Mouse (Mus musculus): Measurements from ENCODE around the gene Eml6.
"Not testable (repeated sequence)": the region's sequence is repeated elsewhere in the genome, so short reads cannot be mapped to it uniquely, and the experiment has no call there.

Eml6 gene

DNA sequence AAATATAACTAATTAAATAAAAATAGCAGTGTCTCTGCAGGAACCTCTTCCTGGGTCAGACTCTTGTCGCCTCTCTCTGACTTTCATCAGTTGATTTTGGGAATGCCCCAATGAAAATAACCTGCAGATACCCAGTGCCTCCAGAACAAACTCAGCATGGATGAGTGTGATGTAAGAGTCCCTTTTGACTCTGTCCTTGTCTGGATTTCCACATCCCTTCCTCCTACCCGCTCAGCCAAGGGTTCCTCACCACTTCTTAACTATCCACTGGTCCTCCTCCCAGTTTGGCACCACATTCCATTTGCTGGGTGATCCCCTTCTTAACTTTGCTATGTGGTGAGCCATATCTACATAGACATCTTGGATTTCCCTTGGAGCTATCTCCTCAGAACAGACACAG is 235.0 kb downstream of the Eml6 start:
- no peak for DNase-seq (ENCODE audit: low spot score in 2 of 2)

DNA sequence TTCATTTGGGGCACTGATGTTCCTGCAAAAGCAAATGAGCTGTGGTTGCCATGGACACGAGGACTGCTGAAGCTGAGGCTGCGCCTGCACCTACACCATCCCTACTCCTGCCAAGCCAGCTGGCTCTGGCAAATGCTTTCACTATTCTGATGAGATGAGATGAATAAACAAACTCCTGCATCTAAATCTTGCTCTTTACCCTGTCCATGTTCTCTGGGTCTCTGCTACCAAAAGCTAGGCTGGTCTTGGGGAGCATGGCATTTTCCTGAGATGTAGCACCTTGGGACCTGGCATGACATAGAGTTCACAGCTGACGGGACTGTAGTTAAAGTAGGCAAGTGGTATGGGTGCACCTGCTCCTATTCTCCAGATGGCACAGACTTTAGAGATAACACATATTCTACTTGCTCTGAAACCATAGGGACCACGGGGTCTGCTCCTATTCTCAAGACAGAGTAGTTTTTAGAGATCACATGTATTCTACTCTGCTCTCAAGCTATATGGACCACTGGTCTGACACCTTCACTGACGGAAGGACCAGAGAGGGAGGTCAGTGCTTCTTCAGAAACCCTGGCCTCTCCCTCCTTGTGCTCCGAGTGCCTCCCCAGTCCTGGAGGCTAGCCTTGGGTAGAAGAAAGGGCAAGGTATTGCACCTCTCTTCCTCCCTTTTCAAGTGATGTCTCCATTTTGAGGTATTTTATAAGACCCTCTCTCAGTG is 236.8 kb downstream of the Eml6 start:
- no peak for DNase-seq (ENCODE audit: low spot score in 2 of 2)

DNA sequence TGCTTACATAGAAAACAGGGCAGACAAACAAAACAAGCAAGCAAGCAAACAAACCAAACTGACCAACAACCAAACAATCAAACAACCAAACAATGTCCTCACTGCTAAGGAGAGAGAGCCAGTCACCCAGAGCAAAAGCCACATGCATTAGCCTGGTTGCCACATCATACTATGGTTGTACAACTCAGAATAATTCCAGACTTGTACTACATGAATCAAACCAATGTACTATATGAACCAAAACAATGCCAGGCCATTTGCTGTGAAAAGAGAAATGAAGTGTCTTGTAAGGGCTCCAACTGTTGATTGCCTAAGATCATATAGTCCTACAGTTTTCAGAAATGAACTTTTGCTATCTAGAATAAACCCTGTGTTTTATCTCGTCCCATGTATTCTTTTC is 237.3 kb downstream of the Eml6 start:
- no peak for DNase-seq (ENCODE audit: low spot score in 2 of 2)

DNA sequence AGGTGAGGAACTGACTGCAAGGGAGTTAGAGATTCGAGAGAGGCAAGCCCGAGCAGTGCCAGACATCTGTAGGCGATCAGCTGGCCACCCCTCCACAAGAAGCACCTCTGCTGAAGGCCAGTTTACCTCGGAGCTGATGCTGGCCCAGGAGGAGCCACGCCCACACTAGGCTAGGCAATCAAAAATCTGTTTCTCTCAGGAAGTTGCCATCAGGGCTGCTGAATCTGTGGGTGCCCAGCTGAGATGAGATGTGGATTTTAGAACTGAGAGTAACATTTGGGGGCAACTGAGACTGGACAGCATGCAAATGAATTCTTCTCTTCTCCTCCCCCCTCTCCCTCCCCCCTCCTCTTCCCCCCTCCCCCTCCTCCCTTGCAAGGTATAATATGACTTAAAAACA is 238.4 kb downstream of the Eml6 start:
- no peak for DNase-seq (ENCODE audit: low spot score in 2 of 2)

DNA sequence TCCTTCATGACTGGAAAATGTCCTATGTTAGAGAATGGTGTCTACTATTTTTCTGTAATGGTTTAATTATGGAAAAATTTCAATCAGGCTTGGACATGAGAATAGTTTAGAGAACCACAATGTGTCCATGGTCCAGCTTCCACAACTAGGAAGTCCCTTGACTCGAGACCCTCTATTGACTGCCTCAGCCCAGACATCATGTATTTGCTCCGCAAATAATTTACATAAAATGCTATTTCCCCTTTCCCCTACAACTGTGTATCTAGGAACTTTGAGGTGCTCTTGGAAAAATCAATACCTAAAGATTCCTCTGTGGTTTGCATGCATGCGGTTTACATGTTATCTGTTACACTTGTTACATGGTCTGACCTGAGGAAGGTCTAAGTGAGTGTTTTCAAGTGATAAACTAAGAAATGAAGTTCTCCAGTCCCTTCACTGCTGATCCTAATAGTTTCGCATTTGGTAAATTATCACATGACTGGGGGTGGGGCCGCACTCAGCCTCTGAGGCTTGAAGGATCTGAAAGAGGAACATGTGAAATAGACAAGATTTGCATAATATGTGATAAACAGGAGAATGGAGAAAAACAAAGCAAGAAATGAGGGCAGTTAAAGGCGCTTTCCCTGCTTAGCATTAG is 239.1 kb downstream of the Eml6 start:
- no peak for DNase-seq (ENCODE audit: low spot score in 2 of 2)

DNA sequence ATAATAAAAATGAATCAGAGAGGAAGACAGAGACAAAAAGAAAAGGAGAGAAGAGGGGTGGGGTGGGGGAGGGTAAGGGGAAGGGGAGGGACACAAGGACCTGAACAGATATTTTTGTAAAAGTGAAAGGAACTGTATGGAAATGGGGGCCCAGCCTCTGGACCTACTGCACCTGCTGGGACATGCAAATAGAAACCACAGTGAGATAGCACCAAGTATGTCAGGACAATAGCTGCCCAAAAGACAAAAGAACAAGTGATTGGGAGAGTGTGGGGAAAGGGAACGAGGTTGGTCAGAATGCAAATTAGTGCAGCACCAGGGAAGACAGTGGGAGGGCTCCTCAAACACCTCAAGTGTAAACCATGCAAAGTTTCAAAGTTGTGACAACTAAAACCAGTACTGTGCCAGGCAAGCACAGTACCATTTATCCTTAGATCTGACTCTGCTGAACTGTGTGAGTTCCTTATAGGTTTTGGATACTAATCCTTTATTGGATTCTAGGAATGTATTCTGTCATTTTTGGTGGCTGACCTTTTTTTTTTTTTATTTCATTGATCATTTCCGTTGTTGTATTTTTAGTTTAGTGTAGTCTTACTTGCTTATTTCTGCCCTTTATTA is 246.3 kb downstream of the Eml6 start:
- DNase-seq (ENCODE audit: low spot score in 2 of 2) = no peak

DNA sequence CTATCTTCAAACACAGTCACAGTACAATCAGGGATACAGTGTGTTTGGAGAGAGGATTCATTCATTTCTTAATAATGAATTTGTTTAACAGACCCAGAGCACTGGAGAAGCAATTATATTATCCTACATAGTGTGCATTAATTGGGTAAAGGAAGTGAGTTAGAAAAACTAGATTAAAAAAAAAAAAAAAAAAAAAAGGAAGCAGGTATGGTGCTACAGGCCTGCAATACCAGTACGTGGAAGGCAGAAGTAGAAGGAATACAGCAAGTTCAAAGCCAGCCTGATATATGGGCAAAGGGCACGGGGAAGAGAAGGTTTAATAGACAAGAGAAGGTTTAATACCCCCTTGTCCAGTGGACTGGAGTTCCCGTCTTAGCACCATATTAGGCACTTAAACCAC is 246.9 kb downstream of the Eml6 start:
- no peak for DNase-seq (ENCODE audit: low spot score in 2 of 2)

DNA sequence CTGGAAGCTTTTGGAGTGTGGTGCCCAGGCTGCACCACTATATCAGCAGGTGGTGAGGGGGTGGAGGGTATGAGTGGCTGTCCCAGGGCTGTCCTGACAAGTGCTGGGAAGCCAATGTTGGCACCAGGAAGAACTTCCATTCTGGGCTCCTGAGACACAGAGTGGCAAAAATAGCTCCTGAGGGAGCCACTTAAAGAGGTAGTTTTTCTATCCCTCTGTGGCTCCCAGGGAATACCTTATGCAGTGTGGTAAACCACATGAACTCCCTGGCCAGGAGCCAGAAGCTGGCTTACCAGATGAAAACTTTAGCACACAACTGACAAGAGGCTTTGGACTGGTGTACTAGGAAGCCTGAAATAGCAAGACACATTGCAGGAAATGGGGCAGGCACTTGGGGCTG is 247.9 kb downstream of the Eml6 start:
- DNase-seq (ENCODE audit: low spot score in 2 of 2) = no peak

DNA sequence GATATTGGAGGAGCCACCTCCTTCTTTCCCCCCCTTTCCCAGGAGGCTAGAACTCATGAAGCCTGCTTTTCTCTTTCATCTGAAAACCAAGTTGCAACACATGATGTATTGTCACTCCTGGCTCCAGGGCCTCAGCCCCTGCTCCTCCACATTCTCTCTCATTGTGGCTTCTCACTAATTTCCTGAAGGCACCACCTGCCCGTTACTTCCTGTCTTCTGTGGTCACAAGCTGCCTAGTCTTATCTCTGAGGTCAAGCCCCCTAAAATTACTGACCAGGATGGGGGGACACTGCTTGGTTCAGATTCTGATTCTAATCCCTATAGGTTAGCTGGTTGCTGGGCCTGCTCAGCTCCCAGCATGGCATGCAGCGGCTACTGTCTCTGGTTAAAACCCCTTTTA is 251.1 kb downstream of the Eml6 start:
- DNase-seq (ENCODE audit: low spot score in 2 of 2) = no peak

DNA sequence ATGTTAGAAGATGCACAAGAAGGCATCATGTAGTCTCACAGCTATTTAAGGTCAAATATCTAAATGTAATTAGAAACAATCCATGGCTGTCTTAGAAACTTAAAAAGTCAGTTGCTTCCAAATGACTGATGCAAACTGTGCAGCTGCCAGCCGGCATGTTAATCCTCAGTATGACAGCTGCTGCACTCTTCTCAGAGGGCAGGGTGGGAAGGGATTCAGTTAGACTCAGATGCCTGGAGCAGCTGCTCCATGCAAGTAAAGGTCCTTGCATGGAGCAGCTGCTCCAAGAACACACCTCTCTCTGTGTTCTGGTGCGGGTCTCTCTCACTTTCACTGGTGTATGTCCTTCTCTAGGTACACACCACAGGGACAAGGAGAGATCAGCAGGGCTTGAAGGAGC is 251.5 kb downstream of the Eml6 start:
- no peak for DNase-seq (ENCODE audit: low spot score in 2 of 2)

DNA sequence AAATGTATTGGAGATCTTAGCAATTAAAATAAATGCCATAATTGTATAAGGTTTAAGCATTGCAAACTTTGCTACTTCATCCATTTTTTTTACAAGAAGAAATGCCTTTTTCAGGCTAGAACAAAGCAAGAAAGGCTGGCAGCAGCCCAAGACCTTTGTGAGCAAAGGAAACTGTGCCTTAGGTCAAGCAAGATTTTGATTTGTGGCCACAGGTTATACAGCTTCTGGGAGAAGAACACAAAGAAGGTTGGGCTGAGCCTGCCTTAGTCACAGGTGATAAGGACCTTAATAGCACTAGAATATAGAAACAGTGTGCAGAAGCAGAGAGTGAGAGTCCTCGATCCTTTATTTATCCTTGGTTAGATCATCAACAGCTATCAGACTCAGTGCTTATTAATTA is 253.6 kb downstream of the Eml6 start:
- peak in 1 of 2 experiments; percentile 26 for DNase-seq (ENCODE audit: low spot score in 2 of 2)

DNA sequence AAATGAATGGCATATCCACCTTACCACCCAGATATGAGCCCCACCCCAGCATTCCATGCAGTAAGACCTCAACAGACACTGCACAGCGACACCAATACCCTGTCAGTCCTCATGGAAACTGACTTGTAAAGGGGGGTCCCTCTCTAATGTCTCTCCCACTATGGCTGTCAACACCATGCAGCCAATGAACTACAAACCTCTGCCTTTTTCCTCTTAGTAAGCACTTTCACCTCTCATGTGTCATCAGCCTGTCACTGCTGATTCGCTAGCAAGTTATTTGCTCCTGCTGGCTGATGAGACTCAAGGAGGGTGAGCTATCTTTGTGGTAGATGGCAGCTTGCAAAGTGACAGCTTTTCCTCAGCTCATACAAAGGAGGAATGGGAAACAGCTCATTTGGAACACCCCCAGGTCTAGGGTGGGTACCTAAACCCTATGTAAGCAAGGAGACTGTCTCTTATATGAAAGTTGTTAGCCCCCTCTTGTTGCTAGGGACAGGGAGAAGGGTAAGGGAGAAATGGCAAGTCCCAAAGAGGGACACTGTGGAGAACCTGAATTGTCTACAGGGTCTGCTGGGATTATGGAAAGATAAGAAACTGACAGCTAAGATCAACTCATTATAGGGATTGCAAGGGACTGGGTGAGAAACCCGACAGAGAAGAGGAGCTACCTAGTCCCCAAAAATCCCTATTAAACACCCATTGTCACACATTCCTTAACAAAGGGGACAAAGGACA is 255.0 kb downstream of the Eml6 start:
- DNase-seq (ENCODE audit: low spot score in 2 of 2) = no peak

DNA sequence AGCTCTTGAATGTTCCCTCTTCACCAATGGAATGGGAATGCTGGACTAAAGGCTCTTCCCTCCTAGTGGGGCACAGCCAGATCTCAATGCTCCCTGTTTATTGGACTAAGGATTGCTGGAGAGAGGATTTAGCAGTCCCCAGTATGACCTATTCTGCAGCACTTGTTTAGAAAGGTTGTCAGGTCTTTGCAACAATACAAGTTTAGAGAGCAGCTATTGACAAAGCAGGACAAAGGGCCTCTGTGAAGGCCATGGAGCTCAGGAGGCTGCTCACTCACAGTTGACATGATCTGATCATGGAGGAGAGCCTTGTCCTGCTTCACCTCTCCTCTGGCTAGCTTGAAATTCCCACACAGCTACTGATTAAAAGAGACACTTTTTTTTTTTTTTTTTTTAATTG is 257.3 kb downstream of the Eml6 start:
- no peak for DNase-seq (ENCODE audit: low spot score in 2 of 2)

DNA sequence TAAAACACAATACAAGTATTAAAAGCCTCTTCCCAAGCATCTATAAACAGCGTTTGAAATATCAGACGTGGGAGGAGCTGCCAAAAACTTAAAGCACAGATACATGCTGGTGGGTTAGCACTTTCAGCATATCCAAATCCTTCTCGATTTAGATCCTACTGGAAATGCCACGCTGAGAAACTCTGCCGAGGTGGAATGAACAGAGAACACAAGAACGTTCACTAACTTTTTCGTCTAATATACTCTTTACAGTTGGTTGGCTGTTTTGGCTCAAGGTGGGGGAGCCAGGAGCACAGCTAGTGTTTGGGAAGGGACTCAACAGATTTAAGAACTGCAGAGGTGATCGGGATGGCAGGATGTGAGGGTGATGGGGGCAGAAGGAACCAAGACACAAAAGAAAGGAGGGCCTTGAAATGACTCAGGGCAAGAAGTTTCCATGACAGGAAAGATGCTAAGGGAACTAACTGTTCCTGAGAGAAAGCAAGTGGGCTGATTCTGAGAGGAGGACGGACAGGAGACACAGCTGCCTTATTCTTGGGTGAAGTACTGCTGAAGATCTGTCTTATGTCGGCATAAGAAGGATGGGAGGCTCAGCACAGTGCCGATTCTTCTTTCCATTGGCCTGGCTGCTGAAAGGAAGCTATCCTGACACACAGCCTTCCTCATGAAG is 259.4 kb downstream of the Eml6 start:
- DNase-seq (ENCODE audit: low spot score in 2 of 2) = no peak

DNA sequence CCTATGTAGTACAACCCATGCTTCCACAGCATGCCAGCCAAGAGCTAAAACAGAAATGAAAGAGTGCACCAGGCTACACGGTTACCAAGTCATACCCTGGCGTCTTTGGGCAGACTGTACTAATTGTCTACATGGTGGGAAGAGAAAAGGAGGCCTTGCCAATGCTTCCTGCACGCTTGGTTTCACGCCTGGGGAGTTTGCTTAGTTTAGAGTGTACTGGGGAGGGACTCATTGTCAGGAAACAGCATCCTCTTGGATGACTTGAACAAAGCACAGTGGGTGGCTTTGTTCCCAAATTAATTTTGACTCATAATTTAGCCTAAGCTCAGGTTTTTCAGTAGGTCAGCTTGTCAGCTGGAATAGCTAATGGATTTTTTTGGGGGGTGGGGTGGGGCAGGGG is 260.8 kb downstream of the Eml6 start:
- DNase-seq (ENCODE audit: low spot score in 2 of 2) = no peak

DNA sequence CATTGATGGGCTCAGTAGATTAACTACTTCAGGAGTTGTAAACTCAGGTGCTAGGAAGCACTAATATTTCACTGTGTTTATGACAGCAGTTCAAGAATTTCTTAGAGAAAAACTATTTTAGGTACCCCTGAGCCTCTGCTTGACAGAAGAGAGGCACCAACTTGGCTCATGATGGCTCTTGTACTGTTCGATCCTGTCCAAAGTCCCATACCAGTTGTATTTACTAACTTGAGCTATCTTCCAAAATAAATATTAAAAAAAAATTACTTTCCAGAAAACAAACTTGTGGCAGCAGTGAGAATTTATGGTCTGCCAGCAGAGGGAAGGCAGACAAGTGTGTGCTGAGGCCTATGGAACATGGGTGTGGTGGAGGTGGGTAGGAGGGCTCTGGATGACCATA is 263.1 kb downstream of the Eml6 start:
- DNase-seq (ENCODE audit: low spot score in 2 of 2) = no peak

DNA sequence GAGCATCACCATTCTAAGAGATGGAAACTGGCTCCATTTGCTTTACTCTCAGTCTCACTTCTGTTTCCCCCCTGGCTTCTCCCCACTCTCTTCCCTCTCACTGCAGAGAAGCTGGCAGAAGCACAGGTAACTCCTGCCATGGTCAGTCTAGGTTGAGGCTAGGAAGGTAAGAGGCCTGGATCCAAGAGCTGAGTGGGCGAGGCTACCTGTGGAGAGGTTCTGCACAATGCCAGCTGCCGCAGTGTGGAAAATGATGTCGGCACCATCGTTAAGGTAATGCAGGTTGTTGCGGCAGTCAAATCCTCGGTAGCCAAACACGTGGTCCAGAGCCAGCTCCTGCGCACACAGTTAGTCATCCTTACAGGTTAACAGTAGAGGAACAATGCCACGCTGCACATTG is 264.4 kb downstream of the Eml6 start:
- DNase-seq (ENCODE audit: low spot score in 2 of 2) = no peak

DNA sequence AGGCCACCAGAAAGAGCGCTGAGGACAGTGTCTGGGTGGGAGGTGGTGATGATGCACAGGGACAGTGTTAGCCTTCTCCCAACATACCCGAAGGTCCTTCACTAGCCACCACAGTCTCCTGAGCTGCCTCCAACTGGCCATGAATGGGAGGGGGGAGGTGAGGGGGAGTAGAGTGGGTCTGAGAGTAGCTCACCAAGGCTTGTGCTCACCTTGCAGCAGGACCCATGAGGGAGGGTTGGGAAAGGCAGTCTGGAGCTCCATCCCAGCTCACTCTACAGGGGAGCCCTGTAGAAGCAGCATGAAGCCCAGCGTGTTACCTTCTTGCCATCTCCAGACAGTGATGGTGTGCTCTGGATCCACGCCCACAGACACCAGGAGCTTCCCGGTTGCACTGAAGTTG is 267.2 kb downstream of the Eml6 start:
- DNase-seq (ENCODE audit: low spot score in 2 of 2) = no peak

DNA sequence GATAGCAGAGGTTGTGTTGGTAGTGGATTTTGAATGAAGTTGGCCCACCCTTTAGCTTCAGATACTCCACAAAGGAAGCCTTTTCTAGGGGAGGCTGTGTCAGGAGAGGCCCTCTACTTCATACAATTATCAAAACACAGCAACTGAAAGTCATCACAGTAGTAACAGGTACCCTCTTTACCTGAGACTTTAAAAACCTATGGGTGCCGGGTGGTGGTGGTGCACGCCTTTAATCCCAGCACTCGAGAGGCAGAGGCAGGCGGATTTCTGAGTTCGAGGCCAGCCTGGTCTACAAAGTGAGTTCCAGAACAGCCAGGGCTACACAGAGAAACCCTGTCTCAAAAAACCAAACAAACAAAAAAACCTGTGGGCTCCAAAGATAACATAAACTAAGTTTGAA is 269.8 kb downstream of the Eml6 start:
- not testable (repeated sequence) for DNase-seq (ENCODE audit: low spot score in 2 of 2)

DNA sequence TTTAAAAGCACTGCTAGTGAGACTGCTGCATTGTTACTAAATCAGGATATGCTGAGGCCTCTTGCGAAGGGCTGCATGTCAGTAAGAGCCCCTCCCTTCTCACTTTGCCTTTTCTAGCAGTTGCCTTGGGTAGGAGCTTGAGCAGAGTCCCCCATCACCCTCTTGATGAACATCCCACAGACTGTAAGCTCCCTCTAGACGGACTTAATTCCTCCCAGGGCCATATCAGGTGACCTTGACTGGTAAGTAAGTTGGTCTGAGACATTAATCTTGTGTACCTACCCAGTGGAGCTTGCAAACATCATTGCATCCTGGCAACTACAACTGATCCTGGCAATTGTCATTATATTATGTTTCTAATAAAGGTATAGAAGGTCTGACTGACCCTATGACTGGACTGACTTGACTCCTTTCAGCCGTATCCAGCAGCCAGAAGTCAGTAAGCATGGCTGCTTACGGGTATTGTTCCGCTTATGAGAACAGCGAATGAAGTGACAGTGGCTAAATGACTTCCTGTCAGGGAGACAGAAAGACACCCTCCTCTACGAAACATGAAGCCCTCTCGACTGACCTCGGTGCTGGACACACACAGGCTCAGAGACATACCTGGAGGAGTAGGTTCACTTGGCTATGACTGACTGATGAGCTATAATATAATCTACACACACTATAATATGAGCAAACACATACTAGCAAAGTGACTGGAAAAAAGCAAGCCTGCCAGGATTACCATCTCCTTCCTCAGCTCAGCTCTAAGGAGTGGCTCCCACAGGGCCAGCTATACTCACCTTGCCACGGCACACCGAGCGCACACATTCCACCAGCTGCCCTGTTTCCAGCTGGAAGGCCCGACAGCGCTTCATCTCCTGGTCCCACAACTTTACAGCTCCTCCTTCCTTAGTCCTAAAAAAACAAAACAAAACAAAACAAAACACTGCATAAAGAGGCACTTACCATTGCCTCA is 273.9 kb downstream of the Eml6 start:
- DNase-seq (ENCODE audit: low spot score in 2 of 2) = no peak

DNA sequence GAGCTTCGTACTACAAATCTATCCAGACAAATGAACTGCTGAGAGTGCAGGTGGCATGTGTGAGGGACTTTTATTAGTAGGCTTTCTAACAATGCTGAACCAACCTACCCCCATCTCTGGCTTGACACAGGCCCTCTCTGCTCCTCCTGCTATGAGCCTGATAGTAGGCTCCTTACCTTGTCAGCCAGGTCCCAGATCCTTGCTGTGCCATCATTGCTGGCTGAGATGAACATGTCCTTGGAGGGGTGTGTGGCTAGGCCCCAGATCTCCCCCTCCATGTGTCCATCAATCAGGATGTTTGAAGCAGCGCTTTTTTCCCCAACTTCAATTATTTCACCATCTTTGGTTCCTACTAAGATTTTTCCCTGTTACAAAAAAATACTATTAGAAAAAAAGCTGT is 274.8 kb downstream of the Eml6 start:
- DNase-seq (ENCODE audit: low spot score in 2 of 2) = no peak

Data from urinary bladder, postnatal 4 days (tissue).